Mouse (Mus musculus) embryo, embryonic 11.5 days (tissue): ENCODE data around the gene Gnaq.

Experiments
- DNase-seq: peaks from one replicate; pipeline ENCODE4 v3.0.0-alpha.2; 2012; ENCODE audit warnings: low read depth, low spot score

The Gnaq gene

GRCm38 (mm10) chr19:16371680-16372079 lies 239.0 kb downstream of the Gnaq start:
- DNase-seq: no peak

GRCm38 (mm10) chr19:16372752-16373486 lies 240.3 kb downstream of the Gnaq start:
- DNase-seq: no peak

- no peak for DNase-seq
These were observed 243.2 kb downstream of the Gnaq start for GRCm38 (mm10) chr19:16375881-16376280.

- DNase-seq: no peak
These were observed 245.9 kb downstream of the Gnaq start for GRCm38 (mm10) chr19:16378565-16378964.

GRCm38 (mm10) chr19:16379687-16380086 lies 247.1 kb downstream of the Gnaq start:
- DNase-seq: no peak

- DNase-seq: no peak
These were observed 249.8 kb downstream of the Gnaq start for GRCm38 (mm10) chr19:16382392-16382791.

- no peak for DNase-seq
These were observed 250.5 kb downstream of the Gnaq start for GRCm38 (mm10) chr19:16383127-16383526.

- no peak for DNase-seq
These were observed 251.5 kb downstream of the Gnaq start for GRCm38 (mm10) chr19:16384094-16384493.

GRCm38 (mm10) chr19:16384957-16385356 lies 252.3 kb downstream of the Gnaq start:
- DNase-seq: no peak

GRCm38 (mm10) chr19:16386514-16386913 lies 253.9 kb downstream of the Gnaq start:
- no peak for DNase-seq

GRCm38 (mm10) chr19:16390192-16390795 lies 257.7 kb downstream of the Gnaq start:
- no peak for DNase-seq

GRCm38 (mm10) chr19:16394381-16394780 lies 261.8 kb downstream of the Gnaq start:
- DNase-seq: no peak

- DNase-seq: no peak
These were observed 270.5 kb downstream of the Gnaq start for GRCm38 (mm10) chr19:16403101-16403500.

GRCm38 (mm10) chr19:16407727-16408126 lies 275.1 kb downstream of the Gnaq start:
- no peak for DNase-seq

GRCm38 (mm10) chr19:16411302-16411701 lies 278.7 kb downstream of the Gnaq start:
- DNase-seq: no peak

- DNase-seq: no peak
These were observed 285.5 kb downstream of the Gnaq start for GRCm38 (mm10) chr19:16418086-16418663.

GRCm38 (mm10) chr19:16425596-16425995 lies 293.0 kb downstream of the Gnaq start:
- no peak for DNase-seq

- no peak for DNase-seq
These were observed 298.7 kb downstream of the Gnaq start for GRCm38 (mm10) chr19:16431368-16431767.

- DNase-seq: no peak
These were observed 302.2 kb downstream of the Gnaq start for GRCm38 (mm10) chr19:16434879-16435278.

- DNase-seq: no peak
These were observed 303.1 kb downstream of the Gnaq start, which contains the start of gene Gna14 for GRCm38 (mm10) chr19:16435531-16436231. Gene Gna14, plus strand, starts transcription at chr19:16435762.

- no peak for DNase-seq
These were observed 303.9 kb downstream of the Gnaq start for GRCm38 (mm10) chr19:16436335-16437169.
